Mouse (Mus musculus) midbrain, embryonic 16.5 days (tissue): Measurements from ENCODE around the gene Gm11168. TPM values are rescaled to one million over a fixed set of nuclear protein-coding genes. Genes with fewer than 3 reads are reported as not detected.
"Not testable (repeated sequence)": the region's sequence is repeated elsewhere in the genome, so short reads cannot be mapped to it uniquely, and the experiment has no call there.

Source experiments
- ATAC-seq: fragments of 200-750 bp; cut with Nextera tagmentation; 2 replicates; pipeline ENCODE4 v1.8.0; 2017; ENCODE audit warnings: moderate TSS enrichment
- H3K27ac ChIP-seq: fragments of 300-500 bp; sonication (generic); 2 replicates; pipeline ENCODE4 v1.5.1; 2014; ENCODE audit warnings: mild to moderate bottlenecking, low read length, mixed read lengths
- H3K27me3 ChIP-seq: fragments of 300-500 bp; sonication (generic); 2 replicates; pipeline ENCODE4 v1.6.1; 2014; ENCODE audit warnings: low read depth, low read length, mixed read lengths; ENCODE audit not compliant: control insufficient read depth, insufficient read depth
- H3K36me3 ChIP-seq: fragments of 300-500 bp; sonication (generic); 2 replicates; pipeline ENCODE4 v1.6.1; 2014; ENCODE audit warnings: mild to moderate bottlenecking, low read length, moderate library complexity, mixed read lengths; ENCODE audit not compliant: control insufficient read depth, insufficient read depth
- H3K4me1 ChIP-seq: fragments of 300-500 bp; sonication (generic); 2 replicates; pipeline ENCODE4 v1.6.1; 2014; ENCODE audit warnings: mild to moderate bottlenecking, low read length, mixed read lengths; ENCODE audit not compliant: control insufficient read depth, insufficient read depth
- H3K4me2 ChIP-seq: fragments of 300-500 bp; sonication (generic); 2 replicates; pipeline ENCODE4 v1.6.1; 2014; ENCODE audit warnings: mild to moderate bottlenecking, low read length, mixed read lengths
- H3K4me3 ChIP-seq: fragments of 300-500 bp; sonication (generic); 2 replicates; pipeline ENCODE4 v1.5.1; 2014; ENCODE audit warnings: low read depth, mild to moderate bottlenecking, low read length, moderate library complexity, mixed read lengths
- H3K9ac ChIP-seq: fragments of 300-500 bp; sonication (generic); 2 replicates; pipeline ENCODE4 v1.6.1; 2014; ENCODE audit warnings: low read depth, low read length, mixed read lengths
- H3K9me3 ChIP-seq: fragments of 300-500 bp; sonication (generic); replicated peaks from 2 replicates; pipeline ENCODE4 v1.6.1; 2014; ENCODE audit warnings: mild to moderate bottlenecking, low read length, mixed read lengths; ENCODE audit not compliant: control insufficient read depth, poor library complexity, severe bottlenecking
- WGBS: fragments of 180-500 bp; shearing (Covaris S2); extraction: QIAGEN DNeasy Blood & Tissue Kit; methylation state at CpG from one replicate; pipeline ENCODE4 v1.1.7; 2014; 5-methylcytosine and 5-hydroxymethylcytosine counted together
- polyA plus RNA-seq: library from polyadenylated mRNA; unstranded; fragments of >200 nt; fragmentation: Nextera tagmentation; extraction: Ambion mirVana; gene quantifications from 2 replicates; pipeline ENCODE4 v1.2.1, GENCODE M21; 2015

The Gm11168 gene
- polyA plus RNA-seq, 1 experiment from 2014 or later: not detected

- WGBS: no CpG with 5 or more reads among the region's 11 CpGs
These were observed 9.7 kb downstream of the Gm11168 start, which contains the start of gene Gm10721 for GRCm38 (mm10) chr9:3012733-3013279. Gm10721 (plus strand) TSS chr9:3013140.

GRCm38 (mm10) chr9:3015354-3015753 lies 12.2 kb downstream of the Gm11168 start, which contains the start of gene Gm10720:
Gm10720 (plus strand) TSS chr9:3015654.
- not testable (repeated sequence) for H3K27me3 ChIP-seq, H3K9ac ChIP-seq, H3K27ac ChIP-seq, H3K9me3 ChIP-seq, H3K4me1 ChIP-seq, H3K36me3 ChIP-seq, ATAC-seq, H3K4me3 ChIP-seq, H3K4me2 ChIP-seq
- 74% methylated on average over 4 of the region's 9 CpGs for WGBS

More at GRCm38 (mm10) chr9:3012733-3013279, 9.7 kb downstream of the Gm11168 start, which contains the start of gene Gm10721:
- ATAC-seq: peak; percentile 72; the same call in 1 of the 2 replicates
- H3K27me3 ChIP-seq, H3K9ac ChIP-seq, H3K9me3 ChIP-seq, H3K4me2 ChIP-seq, H3K36me3 ChIP-seq, H3K4me1 ChIP-seq, H3K4me3 ChIP-seq, H3K27ac ChIP-seq: not testable (repeated sequence)

GRCm38 (mm10) chr9:3015896-3016295 lies 12.8 kb downstream of the Gm11168 start:
- H3K36me3 ChIP-seq, H3K9me3 ChIP-seq, H3K4me2 ChIP-seq, H3K27ac ChIP-seq, H3K27me3 ChIP-seq, ATAC-seq, H3K4me3 ChIP-seq, H3K9ac ChIP-seq, H3K4me1 ChIP-seq: not testable (repeated sequence)
- WGBS: 73% methylated on average over 4 of the region's 6 CpGs

GRCm38 (mm10) chr9:3017108-3017507 lies 14.0 kb downstream of the Gm11168 start, which contains the start of gene Gm10719:
Gm10719 (plus strand) TSS chr9:3017408.
- H3K9me3 ChIP-seq, H3K27me3 ChIP-seq, H3K9ac ChIP-seq, H3K4me1 ChIP-seq, H3K4me3 ChIP-seq, ATAC-seq, H3K36me3 ChIP-seq, H3K27ac ChIP-seq, H3K4me2 ChIP-seq: not testable (repeated sequence)
- WGBS: no CpG with 5 or more reads among the region's 9 CpGs

GRCm38 (mm10) chr9:3018944-3019343 lies 15.8 kb downstream of the Gm11168 start:
- H3K9ac ChIP-seq, H3K9me3 ChIP-seq, H3K4me2 ChIP-seq, H3K36me3 ChIP-seq, H3K27ac ChIP-seq, H3K27me3 ChIP-seq, H3K4me3 ChIP-seq, H3K4me1 ChIP-seq, ATAC-seq: not testable (repeated sequence)
- 73% methylated on average over 9 of the region's 9 CpGs for WGBS

GRCm38 (mm10) chr9:3019835-3020727 lies 16.9 kb downstream of the Gm11168 start:
- H3K9ac ChIP-seq: not testable (repeated sequence)
- 80% methylated on average over 11 of the region's 19 CpGs for WGBS

GRCm38 (mm10) chr9:3022316-3023008 lies 19.3 kb downstream of the Gm11168 start:
- 75% methylated on average over 9 of the region's 13 CpGs for WGBS
- not testable (repeated sequence) for H3K4me1 ChIP-seq, H3K9ac ChIP-seq, H3K9me3 ChIP-seq, H3K4me3 ChIP-seq, H3K27me3 ChIP-seq, H3K36me3 ChIP-seq, H3K27ac ChIP-seq, ATAC-seq, H3K4me2 ChIP-seq

More at GRCm38 (mm10) chr9:3019835-3020727, 16.9 kb downstream of the Gm11168 start:
- ATAC-seq, H3K4me3 ChIP-seq, H3K4me1 ChIP-seq, H3K36me3 ChIP-seq, H3K9me3 ChIP-seq, H3K4me2 ChIP-seq, H3K27me3 ChIP-seq, H3K27ac ChIP-seq: not testable (repeated sequence)

- not testable (repeated sequence) for H3K9ac ChIP-seq, H3K4me1 ChIP-seq, H3K36me3 ChIP-seq, H3K9me3 ChIP-seq, ATAC-seq, H3K4me2 ChIP-seq, H3K27ac ChIP-seq, H3K27me3 ChIP-seq, H3K4me3 ChIP-seq
- WGBS: 75% methylated on average over 9 of the region's 13 CpGs
These were observed 20.3 kb downstream of the Gm11168 start, which contains the start of gene Gm10718 for GRCm38 (mm10) chr9:3023312-3023984. Gm10718 (plus strand) TSS chr9:3023547.
